Mouse (Mus musculus): ENCODE measurements around the gene Kdelc2. TPM values are rescaled to one million over a fixed set of nuclear protein-coding genes. Genes with fewer than 3 reads are reported as not detected.
A peak's percentile ranks its signal among the peaks of the same experiment; 100 is the strongest.

Kdelc2 gene
- polyA plus RNA-seq, 1 experiment from 2014 or later, result 8.3 TPM

- Histone ChIP-seq H3K4me1 (replicated peaks) (no peaks in the 10 kb centered on the region), H3K9ac (no peak overlapping the region), H3K9me3 (no peaks in the 10 kb centered on the region), H3K4me2 (no peak overlapping the region), H3K27me3 (no peaks in the 10 kb centered on the region), H3K27ac (replicated peaks) (no peak overlapping the region), H3K36me3 (no peaks in the 10 kb centered on the region), H3K4me3 (no peak overlapping the region)
- ATAC-seq (ENCODE audit: low read depth), result no peak
- 89% methylated on average over 7 of the region's 7 CpGs for WGBS
Measured at GRCm38 (mm10) chr9:53390136-53390535, 6.3 kb downstream of the Kdelc2 start.

GRCm38 (mm10) chr9:53397685-53398387, 14.0 kb downstream of the Kdelc2 start:
- ATAC-seq (ENCODE audit: low read depth), result no peak
- H3K27ac ChIP-seq (replicated peaks), result no peak overlapping the region
- 80% methylated on average over 13 of the region's 13 CpGs for WGBS
- H3K4me1 ChIP-seq (replicated peaks), result peaks cover 11% of the 10 kb centered on the region
- H3K4me3 ChIP-seq, result no peak overlapping the region
- no peak overlapping the region for H3K4me2 ChIP-seq
- no peak overlapping the region for H3K9ac ChIP-seq
- H3K27me3 ChIP-seq, result no peaks in the 10 kb centered on the region
- no peaks in the 10 kb centered on the region for H3K36me3 ChIP-seq
- no peaks in the 10 kb centered on the region for H3K9me3 ChIP-seq

- H3K9ac ChIP-seq, result no peak overlapping the region
- H3K4me2 ChIP-seq, result no peak overlapping the region
- H3K9me3 ChIP-seq, result no peaks in the 10 kb centered on the region
- H3K27ac ChIP-seq (replicated peaks), result no peak overlapping the region
- no peak for ATAC-seq (ENCODE audit: low read depth)
- H3K4me1 ChIP-seq (replicated peaks), result peaks cover 16% of the 10 kb centered on the region
- 8% methylated on average over 5 of the region's 5 CpGs for WGBS
- no peak overlapping the region for H3K4me3 ChIP-seq
- no peaks in the 10 kb centered on the region for H3K36me3 ChIP-seq
- no peaks in the 10 kb centered on the region for H3K27me3 ChIP-seq
Measured at GRCm38 (mm10) chr9:53398388-53398700, 14.5 kb downstream of the Kdelc2 start.

GRCm38 (mm10) chr9:53399537-53399936, 15.7 kb downstream of the Kdelc2 start:
- peaks cover 19% of the 10 kb centered on the region for H3K4me1 ChIP-seq (replicated peaks)
- no peak for ATAC-seq (ENCODE audit: low read depth)
- no peak overlapping the region for H3K4me3 ChIP-seq
- H3K27ac ChIP-seq (replicated peaks), result no peak overlapping the region
- no peaks in the 10 kb centered on the region for H3K27me3 ChIP-seq
- 94% methylated on average over 8 of the region's 8 CpGs for WGBS
- H3K9ac ChIP-seq, result no peak overlapping the region
- H3K4me2 ChIP-seq, result no peak overlapping the region
- no peaks in the 10 kb centered on the region for H3K36me3 ChIP-seq
- H3K9me3 ChIP-seq, result no peaks in the 10 kb centered on the region

- H3K9ac ChIP-seq, result no peak overlapping the region
- no peaks in the 10 kb centered on the region for H3K36me3 ChIP-seq
- ATAC-seq (ENCODE audit: low read depth), result no peak
- H3K27ac ChIP-seq (replicated peaks), result no peak overlapping the region
- H3K4me1 ChIP-seq (replicated peaks), result peaks cover 28% of the 10 kb centered on the region
- WGBS, result 78% methylated on average over 4 of the region's 4 CpGs
- no peaks in the 10 kb centered on the region for H3K27me3 ChIP-seq
- H3K4me2 ChIP-seq, result no peak overlapping the region
- H3K4me3 ChIP-seq, result no peak overlapping the region
- H3K9me3 ChIP-seq, result no peaks in the 10 kb centered on the region
Measured at GRCm38 (mm10) chr9:53400696-53401095, 16.9 kb downstream of the Kdelc2 start.

- no peak overlapping the region for H3K9ac ChIP-seq
- no peaks in the 10 kb centered on the region for H3K36me3 ChIP-seq
- ATAC-seq (ENCODE audit: low read depth), result no peak
- no peaks in the 10 kb centered on the region for H3K27me3 ChIP-seq
- H3K9me3 ChIP-seq, result no peaks in the 10 kb centered on the region
- H3K4me3 ChIP-seq, result no peak overlapping the region
- no peak overlapping the region for H3K4me2 ChIP-seq
- no peak overlapping the region for H3K27ac ChIP-seq (replicated peaks)
- peaks cover 31% of the 10 kb centered on the region for H3K4me1 ChIP-seq (replicated peaks)
- 87% methylated on average over 8 of the region's 8 CpGs for WGBS
Measured at GRCm38 (mm10) chr9:53401146-53401545, 17.3 kb downstream of the Kdelc2 start.

GRCm38 (mm10) chr9:53402291-53402711, 18.5 kb downstream of the Kdelc2 start, which contains the start of gene 4930550C14Rik:
Gene 4930550C14Rik (plus strand): TSS chr9:53402325.
- no peaks in the 10 kb centered on the region for H3K27me3 ChIP-seq
- H3K4me3 ChIP-seq, result peak within 1 kb of the TSS; percentile 10; the same call in 1 of the 2 replicates
- no peaks in the 10 kb centered on the region for H3K9me3 ChIP-seq
- H3K4me2 ChIP-seq, result peak within 1 kb of the TSS; percentile 49
- peak within 1 kb of the TSS; percentile 34; the same call in 1 of the 2 replicates for H3K9ac ChIP-seq
- 5% methylated on average over 11 of the region's 11 CpGs for WGBS
- H3K4me1 ChIP-seq (replicated peaks), result peaks cover 31% of the 10 kb centered on the region
- H3K27ac ChIP-seq (replicated peaks), result peak within 1 kb of the TSS; percentile 71
- H3K36me3 ChIP-seq, result no peaks in the 10 kb centered on the region
- peak; percentile 47; the same call in 1 of the 2 replicates for ATAC-seq (ENCODE audit: low read depth)

GRCm38 (mm10) chr9:53402991-53403390, 19.2 kb downstream of the Kdelc2 start:
- peaks cover 31% of the 10 kb centered on the region for H3K4me1 ChIP-seq (replicated peaks)

GRCm38 (mm10) chr9:53404050-53404752, 20.4 kb downstream of the Kdelc2 start:
- Histone ChIP-seq H3K27ac (replicated peaks) (peak overlapping the region; percentile 73; the same call in 1 of the 2 replicates), H3K9me3 (no peaks in the 10 kb centered on the region), H3K4me3 (no peak overlapping the region), H3K4me2 (peak overlapping the region; percentile 51), H3K27me3 (no peaks in the 10 kb centered on the region), H3K4me1 (replicated peaks) (peaks cover 31% of the 10 kb centered on the region), H3K9ac (no peak overlapping the region), H3K36me3 (no peaks in the 10 kb centered on the region)
- WGBS, result 77% methylated on average over 6 of the region's 6 CpGs
- no peak for ATAC-seq (ENCODE audit: low read depth)

More at GRCm38 (mm10) chr9:53402991-53403390, 19.2 kb downstream of the Kdelc2 start:
- peak overlapping the region; percentile 49 for H3K4me2 ChIP-seq
- no peak overlapping the region for H3K9ac ChIP-seq
- ATAC-seq (ENCODE audit: low read depth), result peak; percentile 28; the same call in 1 of the 2 replicates
- no peaks in the 10 kb centered on the region for H3K9me3 ChIP-seq
- WGBS, result 46% methylated on average over 8 of the region's 8 CpGs
- H3K36me3 ChIP-seq, result no peaks in the 10 kb centered on the region
- H3K4me3 ChIP-seq, result no peak overlapping the region
- H3K27ac ChIP-seq (replicated peaks), result peak overlapping the region; percentile 71
- no peaks in the 10 kb centered on the region for H3K27me3 ChIP-seq

- Histone ChIP-seq H3K4me1 (replicated peaks) (peaks cover 31% of the 10 kb centered on the region), H3K4me2 (peak overlapping the region; percentile 51), H3K9ac (peak overlapping the region; percentile 65), H3K36me3 (no peaks in the 10 kb centered on the region), H3K27ac (replicated peaks) (peak overlapping the region; percentile 73), H3K4me3 (peak overlapping the region; percentile 33), H3K27me3 (no peaks in the 10 kb centered on the region), H3K9me3 (no peaks in the 10 kb centered on the region)
- 23% methylated on average over 21 of the region's 21 CpGs for WGBS
- peak; percentile 89 for ATAC-seq (ENCODE audit: low read depth)
Measured at GRCm38 (mm10) chr9:53404753-53405722, 21.2 kb downstream of the Kdelc2 start.

- Histone ChIP-seq H3K27me3 (no peaks in the 10 kb centered on the region), H3K36me3 (no peaks in the 10 kb centered on the region), H3K9ac (no peak overlapping the region), H3K9me3 (no peaks in the 10 kb centered on the region), H3K4me3 (no peak overlapping the region), H3K4me2 (no peak overlapping the region), H3K27ac (replicated peaks) (no peak overlapping the region), H3K4me1 (replicated peaks) (peaks cover 15% of the 10 kb centered on the region)
- no peak for ATAC-seq (ENCODE audit: low read depth)
- 87% methylated on average over 4 of the region's 4 CpGs for WGBS
Measured at GRCm38 (mm10) chr9:53408548-53408947, 24.7 kb downstream of the Kdelc2 start.

All from neural tube, embryonic 13.5 days (tissue).